Mouse (Mus musculus) neural tube, embryonic 14.5 days (tissue): ENCODE measurements around the gene Tns4. TPM values are rescaled to one million over a fixed set of nuclear protein-coding genes. Genes with fewer than 3 reads are reported as not detected.

ENCODE experiments used
- ATAC-seq: fragments of 200-750 bp; cut with Nextera tagmentation; 2 replicates; pipeline ENCODE4 v1.8.0; 2017; ENCODE audit warnings: low read depth, mild to moderate bottlenecking, moderate TSS enrichment, moderate library complexity
- H3K27ac ChIP-seq: fragments of 300-500 bp; sonication (generic); 2 replicates; pipeline ENCODE4 v1.5.1; 2014; ENCODE audit warnings: low read depth, mild to moderate bottlenecking, control low read depth, low read length, moderate library complexity, mixed read lengths
- H3K27me3 ChIP-seq: fragments of 300-500 bp; sonication (generic); 2 replicates; pipeline ENCODE4 v1.6.1; 2014; ENCODE audit warnings: low read length; ENCODE audit not compliant: control insufficient read depth, insufficient read depth
- H3K36me3 ChIP-seq: fragments of 300-500 bp; sonication (generic); 2 replicates; pipeline ENCODE4 v1.6.1; 2014; ENCODE audit warnings: low read length, mixed read lengths; ENCODE audit not compliant: control insufficient read depth, insufficient read depth
- H3K4me1 ChIP-seq: fragments of 300-500 bp; sonication (generic); 2 replicates; pipeline ENCODE4 v1.6.1; 2014; ENCODE audit warnings: low read length; ENCODE audit not compliant: control insufficient read depth, insufficient read depth
- H3K4me2 ChIP-seq: fragments of 300-500 bp; sonication (generic); 2 replicates; pipeline ENCODE4 v1.6.1; 2014; ENCODE audit warnings: mild to moderate bottlenecking, low read depth, low read length, control low read depth
- H3K4me3 ChIP-seq: fragments of 300-500 bp; sonication (generic); 2 replicates; pipeline ENCODE4 v1.5.1; 2014; ENCODE audit warnings: low read depth, low read length, control low read depth, mixed read lengths
- H3K9ac ChIP-seq: fragments of 300-500 bp; sonication (generic); replicated peaks from 2 replicates; pipeline ENCODE4 v1.6.1; 2014; ENCODE audit warnings: low read depth, mild to moderate bottlenecking, control low read depth, low read length, mixed read lengths
- H3K9me3 ChIP-seq: fragments of 300-500 bp; sonication (generic); 2 replicates; pipeline ENCODE4 v1.6.1; 2016; ENCODE audit warnings: low read length; ENCODE audit not compliant: control insufficient read depth
- WGBS: fragments of 180-500 bp; shearing (Covaris S2); extraction: QIAGEN DNeasy Blood & Tissue Kit; methylation state at CpG from one replicate; pipeline ENCODE4 v1.1.7; 2014; 5-methylcytosine and 5-hydroxymethylcytosine counted together
- polyA plus RNA-seq: library from polyadenylated mRNA; unstranded; fragments of >200 nt; fragmentation: Nextera tagmentation; extraction: Ambion mirVana; gene quantifications from 2 replicates; pipeline ENCODE4 v1.2.1, GENCODE M21; 2014

The Tns4 gene
- polyA plus RNA-seq, 1 experiment from 2014 or later, result not detected

DNA sequence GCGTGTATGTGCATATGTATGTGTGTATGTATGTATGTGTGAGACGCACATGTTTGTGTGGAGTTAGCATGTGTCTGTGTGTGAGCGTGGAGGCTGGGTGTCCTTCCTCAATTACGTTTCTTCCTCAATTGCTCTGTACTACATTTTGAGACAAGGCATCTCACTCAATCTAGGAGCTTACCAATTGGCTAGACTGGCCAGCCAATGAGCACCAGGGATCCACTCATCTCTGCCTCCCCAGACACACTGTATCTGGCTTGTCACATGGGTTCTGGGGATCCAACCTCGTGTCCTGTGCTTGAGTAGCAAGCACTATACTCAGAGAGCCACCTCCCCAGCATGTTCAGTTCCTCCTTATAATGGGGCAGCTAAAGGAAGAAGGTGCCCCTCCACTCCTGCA, 20.7 kb downstream of the Tns4 start:
- Histone ChIP-seq H3K27me3 (no peaks in the 10 kb centered on the region), H3K4me1 (0 out of 2 replicates have a peak, but pooled peaks cover 8% of the 10 kb centered on the region), H3K9me3 (no peaks in the 10 kb centered on the region), H3K36me3 (no peaks in the 10 kb centered on the region), H3K9ac (no peak overlapping the region), H3K4me2 (no peak overlapping the region), H3K27ac (no peak overlapping the region), H3K4me3 (no peak overlapping the region)
- 87% methylated on average over 5 of the region's 5 CpGs for WGBS
- no peak for ATAC-seq

DNA sequence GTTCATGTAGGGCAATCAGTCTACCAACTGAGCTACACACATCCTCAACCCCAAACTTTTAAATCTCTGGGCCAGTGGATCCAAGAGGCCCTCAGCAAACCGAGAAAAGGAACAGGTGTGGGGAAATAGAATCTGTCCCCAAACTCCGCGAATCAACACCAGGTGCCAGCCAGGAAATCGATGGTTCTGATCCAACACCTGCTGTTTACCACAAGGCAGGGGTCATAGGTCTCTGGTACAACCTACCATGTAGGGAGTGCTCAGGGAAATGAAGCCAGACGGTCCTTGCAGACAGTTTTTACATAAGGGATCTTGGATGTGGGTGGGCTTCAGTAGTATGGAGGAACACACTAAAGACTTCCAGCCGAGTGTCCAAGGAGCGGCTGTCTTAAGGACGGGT, 21.5 kb downstream of the Tns4 start:
- WGBS, result 90% methylated on average over 8 of the region's 8 CpGs

DNA sequence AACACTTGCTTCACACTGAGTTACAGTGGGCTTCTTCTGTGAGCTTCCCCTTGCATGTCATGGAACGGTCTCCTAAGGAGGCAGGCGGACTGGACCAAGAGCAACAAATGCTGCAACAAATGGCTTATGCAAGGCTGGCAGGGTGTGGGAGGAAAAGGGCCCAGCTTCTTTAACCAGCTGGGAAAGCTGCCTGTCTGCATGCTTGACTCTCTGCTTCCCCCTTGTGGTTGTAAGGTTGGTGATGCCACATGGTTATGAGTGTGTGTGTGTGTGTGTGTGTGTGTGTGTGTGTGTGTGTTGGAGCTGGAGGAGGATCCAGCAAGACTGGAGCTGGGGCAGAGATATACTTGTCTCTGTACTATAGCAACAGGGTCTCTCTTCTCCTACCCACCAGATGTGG, 23.1 kb downstream of the Tns4 start:
- no peaks in the 10 kb centered on the region for H3K9me3 ChIP-seq
- H3K4me2 ChIP-seq, result no peak overlapping the region
- H3K36me3 ChIP-seq, result no peaks in the 10 kb centered on the region
- no peak overlapping the region for H3K27ac ChIP-seq
- no peak for ATAC-seq
- 49% methylated on average over 2 of the region's 2 CpGs for WGBS
- H3K27me3 ChIP-seq, result no peaks in the 10 kb centered on the region
- H3K9ac ChIP-seq, result no peak overlapping the region
- no peaks in the 10 kb centered on the region for H3K4me1 ChIP-seq
- no peak overlapping the region for H3K4me3 ChIP-seq

More for the DNA sequence above, 21.5 kb downstream of the Tns4 start:
- Histone ChIP-seq H3K27me3 (no peaks in the 10 kb centered on the region), H3K27ac (no peak overlapping the region), H3K4me3 (no peak overlapping the region), H3K4me2 (no peak overlapping the region), H3K9me3 (no peaks in the 10 kb centered on the region), H3K4me1 (0 out of 2 replicates have a peak, but pooled peaks cover 8% of the 10 kb centered on the region), H3K9ac (no peak overlapping the region), H3K36me3 (no peaks in the 10 kb centered on the region)
- ATAC-seq, result no peak

DNA sequence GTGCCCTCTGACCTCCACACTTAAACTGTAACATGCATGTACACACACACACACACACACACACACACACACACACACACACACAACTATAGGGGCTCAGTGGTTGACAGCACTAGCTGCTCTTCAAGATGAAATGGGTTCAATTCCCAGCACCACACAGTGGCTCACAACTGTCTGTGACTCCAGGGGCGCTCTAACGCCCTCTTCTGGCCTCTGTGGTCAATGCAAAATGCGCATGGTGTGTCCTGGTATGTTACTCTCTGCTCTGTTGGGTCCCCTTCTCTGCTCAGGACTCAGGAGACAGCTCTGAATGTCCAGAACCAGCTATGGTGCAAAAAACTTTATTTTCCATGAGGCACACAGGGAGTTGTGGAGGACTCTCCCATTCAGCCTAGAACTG, 23.8 kb downstream of the Tns4 start:
- Histone ChIP-seq H3K36me3 (no peaks in the 10 kb centered on the region), H3K27ac (no peak overlapping the region), H3K27me3 (no peaks in the 10 kb centered on the region), H3K4me2 (no peak overlapping the region), H3K9me3 (no peaks in the 10 kb centered on the region), H3K4me3 (no peak overlapping the region), H3K9ac (no peak overlapping the region), H3K4me1 (no peaks in the 10 kb centered on the region)
- no peak for ATAC-seq
- WGBS, result 81% methylated on average over 3 of the region's 3 CpGs

DNA sequence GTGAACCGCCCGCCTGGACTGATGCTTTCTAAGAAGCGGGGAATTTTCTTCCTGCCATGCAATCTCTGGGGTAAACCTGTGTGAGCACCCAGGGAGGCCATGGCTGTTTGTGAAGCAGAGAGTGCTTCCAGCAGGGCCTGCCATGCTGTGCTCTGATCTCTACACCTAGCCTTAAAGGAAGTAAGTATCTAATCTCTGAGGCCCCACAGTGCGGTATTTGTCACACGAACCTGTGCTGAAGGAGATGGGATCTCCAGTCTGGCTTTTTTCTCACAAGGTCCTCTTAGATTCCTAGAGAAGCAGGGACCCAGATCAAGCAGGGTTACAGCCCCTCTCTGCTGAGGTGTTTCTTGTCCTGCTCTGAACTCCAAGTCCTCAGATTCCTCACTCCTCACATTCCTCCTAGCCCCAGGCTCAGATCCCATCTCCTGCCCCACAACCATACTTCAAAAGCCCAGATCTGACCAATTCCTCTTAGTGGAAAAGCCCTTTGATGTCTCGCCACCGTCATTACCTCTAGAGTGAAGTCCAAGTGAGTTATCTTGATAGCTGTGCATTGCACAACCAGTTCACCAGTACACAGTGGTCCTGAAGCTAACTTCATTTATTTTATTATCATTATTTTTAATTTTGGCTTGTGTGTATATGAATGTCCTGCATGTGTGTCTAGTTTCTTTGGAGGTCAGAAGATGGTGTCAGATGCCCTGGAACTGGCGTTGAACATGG, 25.5 kb downstream of the Tns4 start:
- Histone ChIP-seq H3K9me3 (no peaks in the 10 kb centered on the region), H3K9ac (no peak overlapping the region), H3K27ac (no peak overlapping the region), H3K4me3 (no peak overlapping the region), H3K27me3 (no peaks in the 10 kb centered on the region), H3K36me3 (no peaks in the 10 kb centered on the region), H3K4me1 (no peaks in the 10 kb centered on the region), H3K4me2 (no peak overlapping the region)
- WGBS, result 44% methylated on average over 8 of the region's 8 CpGs
- no peak for ATAC-seq

DNA sequence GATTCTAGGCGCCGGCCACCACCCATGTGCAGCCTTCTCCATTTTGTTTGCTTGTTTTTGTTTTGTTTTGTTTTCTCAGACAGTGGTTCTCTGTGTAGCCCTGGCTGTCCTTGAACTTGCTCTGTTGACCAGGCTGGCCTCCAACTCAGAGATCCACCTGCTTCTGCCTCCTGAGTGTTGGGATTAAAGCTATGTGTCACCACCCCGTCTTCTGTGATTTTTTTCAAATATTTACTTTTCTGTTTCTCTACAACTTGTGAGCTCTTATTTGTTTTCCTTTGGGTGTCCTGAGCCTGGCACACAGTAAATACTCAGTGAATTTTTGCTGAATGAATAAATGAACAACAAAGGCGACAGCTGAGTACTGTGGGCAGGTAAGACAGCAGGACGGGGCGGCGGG, 26.4 kb downstream of the Tns4 start:
- ATAC-seq, result no peak

DNA sequence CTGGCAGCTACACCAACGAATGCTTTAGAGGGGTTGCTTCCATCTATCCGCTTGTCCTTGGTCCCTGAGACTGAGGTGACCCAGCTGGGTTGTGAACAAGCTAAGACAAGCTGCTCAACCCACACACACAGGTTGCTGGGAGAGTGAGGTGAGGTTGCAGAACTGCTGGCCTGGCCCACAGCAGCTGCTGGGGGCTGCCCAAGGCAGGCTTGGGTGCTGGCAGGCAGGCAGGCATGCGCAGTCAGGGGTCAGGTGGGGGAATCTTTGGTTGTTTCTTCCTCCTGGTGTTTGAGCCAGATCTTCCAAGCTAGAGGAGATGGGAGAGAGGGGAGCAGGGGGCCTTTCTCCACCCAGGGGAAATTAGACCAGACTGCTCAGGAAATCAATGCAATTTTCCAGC, 28.7 kb downstream of the Tns4 start:
- H3K4me1 ChIP-seq, result peaks cover 5% of the 10 kb centered on the region
- H3K27me3 ChIP-seq, result no peaks in the 10 kb centered on the region
- no peak overlapping the region for H3K9ac ChIP-seq
- no peak overlapping the region for H3K27ac ChIP-seq
- H3K36me3 ChIP-seq, result no peaks in the 10 kb centered on the region
- no peaks in the 10 kb centered on the region for H3K9me3 ChIP-seq
- H3K4me2 ChIP-seq, result no peak overlapping the region
- no peak for ATAC-seq
- WGBS, result 86% methylated on average over 3 of the region's 3 CpGs
- H3K4me3 ChIP-seq, result no peak overlapping the region

More for the DNA sequence above, 26.4 kb downstream of the Tns4 start:
- Histone ChIP-seq H3K36me3 (no peaks in the 10 kb centered on the region), H3K27ac (no peak overlapping the region), H3K9ac (no peak overlapping the region), H3K4me2 (no peak overlapping the region), H3K4me3 (no peak overlapping the region), H3K27me3 (no peaks in the 10 kb centered on the region), H3K9me3 (no peaks in the 10 kb centered on the region), H3K4me1 (no peaks in the 10 kb centered on the region)
- WGBS, result 84% methylated on average over 7 of the region's 7 CpGs

DNA sequence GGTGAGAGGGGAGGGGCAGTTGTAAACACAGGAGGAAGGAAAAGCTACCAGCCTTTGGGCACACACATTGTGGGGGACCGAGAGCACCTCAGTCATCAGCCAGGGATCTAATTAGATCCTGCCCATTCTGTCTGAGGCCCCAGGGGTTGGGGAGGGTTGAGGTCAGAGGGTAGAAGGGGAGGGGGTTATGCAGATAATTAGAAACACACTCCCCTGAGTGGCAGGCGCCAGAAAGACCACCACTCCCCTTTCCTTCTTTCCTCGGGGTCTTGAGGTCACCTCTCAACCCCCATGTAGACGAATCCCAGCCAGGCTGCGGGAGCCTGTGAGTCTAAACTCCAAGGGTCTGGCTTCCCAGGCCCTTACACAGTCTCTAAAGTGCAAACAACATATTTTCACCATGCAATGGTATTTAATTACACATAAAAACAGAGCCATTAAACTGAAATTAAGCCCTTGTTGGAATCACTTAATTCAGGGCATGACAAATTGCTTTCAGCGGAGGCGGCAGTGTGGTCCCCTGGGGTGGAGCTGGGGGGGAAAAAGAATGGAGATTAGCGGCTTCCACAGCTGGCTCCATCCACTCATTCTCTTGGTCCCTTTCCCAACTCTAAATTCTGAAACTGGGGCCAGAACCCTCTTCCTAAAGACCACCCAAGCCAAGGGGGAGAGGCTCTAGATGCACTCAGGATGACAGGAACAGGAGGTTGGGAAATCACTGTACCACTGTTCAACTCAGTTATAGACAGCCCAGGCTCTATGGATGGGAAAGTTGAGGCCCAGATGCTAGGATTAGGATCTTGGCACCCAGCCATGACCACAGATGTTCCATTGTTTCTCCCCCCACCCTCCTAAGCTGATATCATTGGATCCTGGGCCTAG, 33.3 kb downstream of the Tns4 start:
- Histone ChIP-seq H3K4me2 (no peak overlapping the region), H3K27me3 (no peaks in the 10 kb centered on the region), H3K36me3 (no peaks in the 10 kb centered on the region), H3K9ac (no peak overlapping the region), H3K4me1 (peaks cover 8% of the 10 kb centered on the region), H3K27ac (no peak overlapping the region), H3K9me3 (no peaks in the 10 kb centered on the region), H3K4me3 (no peak overlapping the region)
- 6% methylated on average over 8 of the region's 8 CpGs for WGBS
- ATAC-seq, result no peak; the same call in 1 of the 2 replicates

DNA sequence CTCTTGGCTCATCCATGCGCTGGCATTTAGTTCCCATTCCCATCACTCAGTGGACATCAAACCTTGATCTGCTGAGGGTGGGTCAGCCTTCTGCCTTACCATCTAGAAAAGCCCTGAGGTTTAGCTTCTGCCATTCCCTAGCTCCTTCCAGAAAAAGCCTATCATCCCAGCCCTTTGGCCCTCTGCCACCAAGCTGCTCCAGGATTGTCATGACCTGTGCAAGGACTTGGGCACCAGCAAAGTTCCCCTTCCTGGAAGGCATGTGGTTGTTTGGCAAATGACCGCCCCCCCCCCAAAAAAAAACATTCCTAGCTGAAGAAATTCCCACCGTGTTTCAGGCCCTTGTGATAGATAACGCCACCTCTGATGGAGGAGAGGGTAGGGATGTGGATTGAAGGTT, 34.0 kb downstream of the Tns4 start:
- ATAC-seq, result no peak
- no peak overlapping the region for H3K27ac ChIP-seq

More for the DNA sequence above, 34.0 kb downstream of the Tns4 start:
- Histone ChIP-seq H3K9me3 (no peaks in the 10 kb centered on the region), H3K27me3 (no peaks in the 10 kb centered on the region), H3K4me1 (peaks cover 8% of the 10 kb centered on the region), H3K36me3 (no peaks in the 10 kb centered on the region), H3K4me3 (no peak overlapping the region), H3K9ac (no peak overlapping the region), H3K4me2 (no peak overlapping the region)
- 52% methylated on average over 4 of the region's 4 CpGs for WGBS
